Mouse (Mus musculus): ENCODE measurements around the gene Pam16.

DNA sequence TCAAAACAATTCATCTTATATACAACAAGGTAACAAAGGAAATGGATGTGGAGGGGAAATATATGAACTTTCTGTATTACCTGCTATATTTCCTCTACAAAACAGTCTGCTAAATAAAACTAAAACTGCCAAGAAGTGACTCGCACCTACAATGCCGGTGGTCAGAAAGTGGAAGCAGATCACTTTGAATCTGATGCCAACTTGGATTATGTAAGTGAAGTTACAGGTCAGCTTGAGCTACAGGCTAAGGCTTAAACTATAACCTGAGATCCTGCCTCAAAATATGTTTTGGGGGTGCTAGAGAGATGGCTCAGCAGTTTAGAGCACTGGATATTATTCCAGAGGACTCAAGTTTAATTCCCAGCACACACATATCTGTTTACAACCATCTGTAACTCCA lies 40.9 kb upstream of the Pam16 start:
- TF ChIP-seq CTCF (IDR thresholded peaks at IDR 0.05; ENCODE audit: borderline replicate concordance, extremely low read depth, insufficient read depth, insufficient read length) (no peak), POLR2A (IDR thresholded peaks at IDR 0.05; ENCODE audit: borderline replicate concordance, extremely low read depth, insufficient read depth, insufficient read length, poor library complexity, severe bottlenecking) (no peak)
